Mouse (Mus musculus): Measurements from ENCODE around the gene Cd300c2. TPM values are rescaled to one million over a fixed set of nuclear protein-coding genes. Genes with fewer than 3 reads are reported as not detected.
"Not testable (repeated sequence)": the region's sequence is repeated elsewhere in the genome, so short reads cannot be mapped to it uniquely, and the experiment has no call there.

The Cd300c2 gene
- polyA plus RNA-seq (2011; ENCODE audit: insufficient read depth, insufficient read length, low read depth, missing spikeins) = not detected in 2 replicates

GRCm38 (mm10) chr11:115001474-115002040, at the start of gene Cd300c2:
TSS of gene Cd300c2 (minus strand) at chr11:115001880.
- Histone ChIP-seq H3K9ac (ENCODE audit: low read depth, poor library complexity, severe bottlenecking) (no peak within 1 kb of the TSS), H3K4me3 (ENCODE audit: low read depth, low read length) (no peak within 1 kb of the TSS), H3K4me1 (ENCODE audit: control insufficient read depth, insufficient read depth, low read length) (no peaks in the 10 kb centered on the region), H3K27ac (ENCODE audit: insufficient read depth, low read length) (no peak within 1 kb of the TSS), H3K36me3 (ENCODE audit: control insufficient read depth, insufficient read depth, low read length, poor library complexity, severe bottlenecking) (no peaks in the 10 kb centered on the region), H3K27me3 (ENCODE audit: control insufficient read depth, insufficient read depth, low read length, poor library complexity, severe bottlenecking) (no peaks in the 10 kb centered on the region), H3K9me3 (replicated peaks; ENCODE audit: control insufficient read depth, insufficient read depth, low read length, poor library complexity, severe bottlenecking) (no peaks in the 10 kb centered on the region)
- TF ChIP-seq POLR2A (IDR thresholded peaks at IDR 0.05; ENCODE audit: insufficient read depth, low read length) (no peak), CTCF (IDR thresholded peaks at IDR 0.05; ENCODE audit: low read depth, low read length) (no peak), EP300 (IDR thresholded peaks at IDR 0.05; ENCODE audit: insufficient read depth, low read depth, low read length) (no peak)

DNA sequence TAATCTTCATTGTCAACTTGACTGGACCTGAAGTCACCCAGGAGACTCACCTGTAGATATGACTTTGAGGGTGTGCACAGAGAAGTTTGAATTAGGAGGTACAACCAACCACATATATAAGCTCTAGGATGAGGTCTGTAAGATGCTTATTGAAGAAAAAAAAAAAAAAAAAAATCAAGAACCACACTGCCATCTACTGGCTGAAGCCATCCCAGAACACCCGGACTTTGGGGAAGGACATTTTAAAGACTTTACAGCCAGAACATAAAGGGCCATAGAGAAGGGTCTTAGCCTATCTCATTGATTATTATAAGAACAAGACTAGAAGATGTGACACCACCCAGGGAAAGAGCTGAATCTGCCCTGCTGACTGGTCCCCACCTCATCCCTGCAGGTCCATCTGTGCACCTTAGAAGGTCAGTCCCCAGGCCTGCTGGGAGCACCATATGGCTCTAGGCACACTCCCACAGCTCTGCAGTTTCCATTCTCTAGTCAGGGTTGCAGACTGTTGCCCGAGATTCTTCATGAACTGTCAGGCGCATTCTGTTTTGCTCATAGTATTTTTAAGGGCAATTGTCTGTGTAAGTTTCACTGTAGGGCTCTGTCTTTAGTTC, 47.7 kb upstream of the Cd300c2 start:
- TF ChIP-seq EP300 (IDR thresholded peaks at IDR 0.05; ENCODE audit: insufficient read depth, low read depth, low read length) = no peak
- no peak for TF ChIP-seq POLR2A (IDR thresholded peaks at IDR 0.05; ENCODE audit: insufficient read depth, low read length)
- TF ChIP-seq CTCF (IDR thresholded peaks at IDR 0.05; ENCODE audit: low read depth, low read length) = no peak
- Histone ChIP-seq H3K27me3 (ENCODE audit: control insufficient read depth, insufficient read depth, low read length, poor library complexity, severe bottlenecking) (no peaks in the 10 kb centered on the region), H3K4me1 (ENCODE audit: control insufficient read depth, insufficient read depth, low read length) (no peaks in the 10 kb centered on the region), H3K4me3 (ENCODE audit: low read depth, low read length) (no peak overlapping the region), H3K27ac (ENCODE audit: insufficient read depth, low read length) (no peak overlapping the region), H3K9me3 (replicated peaks; ENCODE audit: control insufficient read depth, insufficient read depth, low read length, poor library complexity, severe bottlenecking) (no peaks in the 10 kb centered on the region), H3K36me3 (ENCODE audit: control insufficient read depth, insufficient read depth, low read length, poor library complexity, severe bottlenecking) (no peaks in the 10 kb centered on the region), H3K9ac (ENCODE audit: low read depth, poor library complexity, severe bottlenecking) (no peak overlapping the region)

GRCm38 (mm10) chr11:115048259-115048658, 46.6 kb upstream of the Cd300c2 start, which contains the start of gene Cd300ld3:
TSS of gene Cd300ld3 (minus strand) at chr11:115048409.
- TF ChIP-seq CTCF (IDR thresholded peaks at IDR 0.05; ENCODE audit: low read depth, low read length) (no peak), EP300 (IDR thresholded peaks at IDR 0.05; ENCODE audit: insufficient read depth, low read depth, low read length) (no peak), POLR2A (IDR thresholded peaks at IDR 0.05; ENCODE audit: insufficient read depth, low read length) (no peak)

DNA sequence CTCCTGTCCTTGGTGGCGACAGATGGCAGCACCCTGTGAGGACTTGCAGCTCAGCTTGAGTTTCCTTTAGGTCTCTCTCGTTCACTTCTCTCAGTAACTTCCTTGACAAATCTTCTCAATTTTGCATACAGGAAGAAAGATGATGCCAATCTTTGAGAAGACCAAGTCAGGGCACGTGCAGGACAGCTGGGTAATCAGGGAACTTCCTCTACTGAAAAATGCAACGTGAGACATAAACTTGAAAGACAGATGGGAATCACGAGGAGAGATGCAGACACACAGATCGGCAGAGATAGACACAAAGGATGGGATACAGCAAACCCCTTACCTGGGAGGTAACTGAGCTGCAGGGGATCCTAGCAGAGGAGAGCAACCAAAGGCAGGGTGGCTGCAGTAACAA, 36.0 kb upstream of the Cd300c2 start, which contains the start of gene Cd300ld5:
Cd300ld5 (minus strand) TSS at position 101 of the 400 bp plus-strand sequence.
- H3K4me3 ChIP-seq (ENCODE audit: low read depth, low read length); H3K9me3 ChIP-seq (replicated peaks; ENCODE audit: control insufficient read depth, insufficient read depth, low read length, poor library complexity, severe bottlenecking); H3K27ac ChIP-seq (ENCODE audit: insufficient read depth, low read length); H3K36me3 ChIP-seq (ENCODE audit: control insufficient read depth, insufficient read depth, low read length, poor library complexity, severe bottlenecking); H3K4me1 ChIP-seq (ENCODE audit: control insufficient read depth, insufficient read depth, low read length); H3K9ac ChIP-seq (ENCODE audit: low read depth, poor library complexity, severe bottlenecking); H3K27me3 ChIP-seq (ENCODE audit: control insufficient read depth, insufficient read depth, low read length, poor library complexity, severe bottlenecking): not testable (repeated sequence)

More at GRCm38 (mm10) chr11:115048259-115048658, 46.6 kb upstream of the Cd300c2 start, which contains the start of gene Cd300ld3:
- Histone ChIP-seq H3K4me3 (ENCODE audit: low read depth, low read length) (no peak within 1 kb of the TSS), H3K9ac (ENCODE audit: low read depth, poor library complexity, severe bottlenecking) (no peak within 1 kb of the TSS), H3K9me3 (replicated peaks; ENCODE audit: control insufficient read depth, insufficient read depth, low read length, poor library complexity, severe bottlenecking) (no peaks in the 10 kb centered on the region), H3K27ac (ENCODE audit: insufficient read depth, low read length) (no peak within 1 kb of the TSS), H3K36me3 (ENCODE audit: control insufficient read depth, insufficient read depth, low read length, poor library complexity, severe bottlenecking) (no peaks in the 10 kb centered on the region), H3K27me3 (ENCODE audit: control insufficient read depth, insufficient read depth, low read length, poor library complexity, severe bottlenecking) (no peaks in the 10 kb centered on the region), H3K4me1 (ENCODE audit: control insufficient read depth, insufficient read depth, low read length) (no peaks in the 10 kb centered on the region)

- H3K4me3 ChIP-seq (ENCODE audit: low read depth, low read length); H3K27ac ChIP-seq (ENCODE audit: insufficient read depth, low read length); H3K9ac ChIP-seq (ENCODE audit: low read depth, poor library complexity, severe bottlenecking); H3K27me3 ChIP-seq (ENCODE audit: control insufficient read depth, insufficient read depth, low read length, poor library complexity, severe bottlenecking); H3K4me1 ChIP-seq (ENCODE audit: control insufficient read depth, insufficient read depth, low read length); H3K9me3 ChIP-seq (replicated peaks; ENCODE audit: control insufficient read depth, insufficient read depth, low read length, poor library complexity, severe bottlenecking); H3K36me3 ChIP-seq (ENCODE audit: control insufficient read depth, insufficient read depth, low read length, poor library complexity, severe bottlenecking): not testable (repeated sequence)
These were observed 25.2 kb upstream of the Cd300c2 start, which contains the start of gene Cd300ld4 for GRCm38 (mm10) chr11:115026912-115027311. TSS of gene Cd300ld4 (minus strand) at chr11:115027012.

DNA sequence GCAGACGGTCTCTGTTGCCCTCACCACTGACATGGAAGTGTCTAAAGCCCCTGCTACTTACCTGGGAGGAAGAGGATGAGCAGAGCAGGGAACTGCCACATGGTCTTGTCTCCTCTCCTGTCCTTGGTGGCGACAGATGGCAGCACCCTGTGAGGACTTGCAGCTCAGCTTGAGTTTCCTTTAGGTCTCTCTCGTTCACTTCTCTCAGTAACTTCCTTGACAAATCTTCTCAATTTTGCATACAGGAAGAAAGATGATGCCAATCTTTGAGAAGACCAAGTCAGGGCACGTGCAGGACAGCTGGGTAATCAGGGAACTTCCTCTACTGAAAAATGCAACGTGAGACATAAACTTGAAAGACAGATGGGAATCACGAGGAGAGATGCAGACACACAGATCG, 14.4 kb upstream of the Cd300c2 start, which contains the start of gene Cd300ld2:
Cd300ld2 (minus strand) TSS at position 101 of the 400 bp plus-strand sequence.
- not testable (repeated sequence) for H3K27me3 ChIP-seq (ENCODE audit: control insufficient read depth, insufficient read depth, low read length, poor library complexity, severe bottlenecking); H3K9ac ChIP-seq (ENCODE audit: low read depth, poor library complexity, severe bottlenecking); H3K27ac ChIP-seq (ENCODE audit: insufficient read depth, low read length); H3K36me3 ChIP-seq (ENCODE audit: control insufficient read depth, insufficient read depth, low read length, poor library complexity, severe bottlenecking); H3K4me3 ChIP-seq (ENCODE audit: low read depth, low read length); H3K4me1 ChIP-seq (ENCODE audit: control insufficient read depth, insufficient read depth, low read length); H3K9me3 ChIP-seq (replicated peaks; ENCODE audit: control insufficient read depth, insufficient read depth, low read length, poor library complexity, severe bottlenecking)
